In genomic region chr2:180172152-180172551, GRCm38 (mm10) we compare ENCODE assay signal across 8 mouse cellular contexts. TPM values are rescaled to one million over a fixed set of nuclear protein-coding genes. Genes with fewer than 3 reads are reported as not detected.
DNase-seq lines count a peak whose midpoint lies in the region; ATAC-seq and TF ChIP-seq lines count a peak whose summit lies in the region.

No protein-coding gene starts in this region.

- no peaks in the 10 kb centered on the region for H3K27me3 ChIP-seq in hindbrain, embryonic 10.5 days (ENCODE audit: insufficient read depth, poor library complexity, severe bottlenecking)
- H3K27me3 ChIP-seq in midbrain, embryonic 12.5 days: no peaks in the 10 kb centered on the region

- no peak for TF ChIP-seq POLR2A in bone marrow macrophage, adult 2 months (IDR thresholded peaks at IDR 0.05; ENCODE audit: borderline replicate concordance, low read depth, low read length)

- H3K9me3 ChIP-seq in hindbrain, embryonic 10.5 days: no peaks in the 10 kb centered on the region
- H3K9me3 ChIP-seq in midbrain, embryonic 12.5 days: no peaks in the 10 kb centered on the region

- no peak overlapping the region for H3K27ac ChIP-seq in bone marrow macrophage, adult 2 months (ENCODE audit: insufficient read depth, low read depth, low read length)
- peak overlapping the region; percentile 97 for H3K27ac ChIP-seq in hindbrain, embryonic 10.5 days
- H3K27ac ChIP-seq in midbrain, embryonic 12.5 days (replicated peaks): peak overlapping the region; percentile 92; the same call in 1 of the 2 replicates

- no peak for ATAC-seq in midbrain, embryonic 12.5 days (ENCODE audit: low FRiP score, low read depth)
- no peak for ATAC-seq in granulocyte monocyte progenitor cell, adult 5-6 weeks (replicated peaks; ENCODE audit: poor library complexity, severe bottlenecking)

- peaks cover 46% of the 10 kb centered on the region for H3K36me3 ChIP-seq in hindbrain, embryonic 10.5 days
- H3K36me3 ChIP-seq in midbrain, embryonic 12.5 days: peaks cover 41% of the 10 kb centered on the region

- DNase-seq in kidney, adult 9 months: peak; percentile 23
- no peak for DNase-seq in kidney, adult 8-10 months
- no peak for DNase-seq in hindbrain, embryonic 10.5 days (ENCODE audit: low spot score)
- no peak for DNase-seq in adrenal gland, postnatal 25 days
- no peak for DNase-seq in T-cell, adult 2 months (ENCODE audit: low spot score)

- TF ChIP-seq CTCF in bone marrow macrophage, adult 2 months (IDR thresholded peaks at IDR 0.05; ENCODE audit: low read depth, low read length): no peak

- H3K4me2 ChIP-seq in midbrain, embryonic 12.5 days (replicated peaks): peak overlapping the region; percentile 100

- peak overlapping the region; percentile 91 for H3K4me3 ChIP-seq in bone marrow macrophage, adult 2 months (ENCODE audit: insufficient read depth, low read length)
- peak overlapping the region; percentile 95 for H3K4me3 ChIP-seq in hindbrain, embryonic 10.5 days
- peak overlapping the region; percentile 93 for H3K4me3 ChIP-seq in midbrain, embryonic 12.5 days

- WGBS in hindbrain, embryonic 10.5 days: 7% methylated on average over 9 of the region's 9 CpGs
- WGBS in midbrain, embryonic 12.5 days: 2% methylated on average over 9 of the region's 9 CpGs

- peaks cover 7% of the 10 kb centered on the region for H3K4me1 ChIP-seq in bone marrow macrophage, adult 2 months (ENCODE audit: control insufficient read depth, insufficient read depth, low read length)
- H3K4me1 ChIP-seq in hindbrain, embryonic 10.5 days (replicated peaks): peaks cover 33% of the 10 kb centered on the region
- peaks cover 21% of the 10 kb centered on the region for H3K4me1 ChIP-seq in midbrain, embryonic 12.5 days

- peak overlapping the region; percentile 92 for H3K9ac ChIP-seq in midbrain, embryonic 12.5 days (replicated peaks)

RNA-seq across cellular contexts. Expression of gene Adrm1, which starts 0.9 kb away (rescaled TPM):
- 62.1 and 71.4 TPM in 2 replicates for polyA plus RNA-seq in bone marrow macrophage, adult 2 months (2012; ENCODE audit: insufficient read depth, insufficient read length, missing spikeins)
- 278 and 297 TPM in 2 replicates for polyA plus RNA-seq in hindbrain, embryonic 10.5 days (2016; fragmentation: Nextera tagmentation; extraction: Ambion mirVana)
- 214 and 217 TPM in 2 replicates for polyA plus RNA-seq in midbrain, embryonic 12.5 days (2016; fragmentation: Nextera tagmentation; extraction: Ambion mirVana)
- total RNA-seq in adrenal gland, postnatal 25 days (2021): 132 and 145 TPM in 2 replicates
- 101 and 102 TPM in 2 replicates for total RNA-seq in granulocyte monocyte progenitor cell, adult 5-6 weeks (2014; fragmentation: Nextera tagmentation)
- 48.5 and 74.2 TPM in 2 replicates for total RNA-seq in granulocyte monocyte progenitor cell, adult 5-6 weeks (2017)

RNA-seq across cellular contexts. Expression of gene Osbpl2, which starts 53.0 kb away (rescaled TPM):
- polyA plus RNA-seq in bone marrow macrophage, adult 2 months (2012; ENCODE audit: insufficient read depth, insufficient read length, missing spikeins): 21.3 and 25.0 TPM in 2 replicates
- polyA plus RNA-seq in hindbrain, embryonic 10.5 days (2016; fragmentation: Nextera tagmentation; extraction: Ambion mirVana): 29.0 and 42.2 TPM in 2 replicates
- 52.7 and 52.8 TPM in 2 replicates for polyA plus RNA-seq in midbrain, embryonic 12.5 days (2016; fragmentation: Nextera tagmentation; extraction: Ambion mirVana)
- total RNA-seq in adrenal gland, postnatal 25 days (2021): 47.2 and 48.9 TPM in 2 replicates
- total RNA-seq in granulocyte monocyte progenitor cell, adult 5-6 weeks (2014; fragmentation: Nextera tagmentation): 35.1 and 35.9 TPM in 2 replicates
- total RNA-seq in granulocyte monocyte progenitor cell, adult 5-6 weeks (2017): 27.3 and 32.2 TPM in 2 replicates

RNA-seq across cellular contexts. Expression of gene Lama5, which starts 53.5 kb away (rescaled TPM):
- 0.12 and 0.45 TPM in 2 replicates for polyA plus RNA-seq in bone marrow macrophage, adult 2 months (2012; ENCODE audit: insufficient read depth, insufficient read length, missing spikeins)
- 7.2 and 10.8 TPM in 2 replicates for polyA plus RNA-seq in hindbrain, embryonic 10.5 days (2016; fragmentation: Nextera tagmentation; extraction: Ambion mirVana)
- polyA plus RNA-seq in midbrain, embryonic 12.5 days (2016; fragmentation: Nextera tagmentation; extraction: Ambion mirVana): 1.7 and 3.2 TPM in 2 replicates
- 29.3 and 38.0 TPM in 2 replicates for total RNA-seq in adrenal gland, postnatal 25 days (2021)
- 0.06 TPM in 1 of 2 replicates, not detected in the other for total RNA-seq in granulocyte monocyte progenitor cell, adult 5-6 weeks (2014; fragmentation: Nextera tagmentation)
- 0.05 TPM in 1 of 2 replicates, not detected in the other for total RNA-seq in granulocyte monocyte progenitor cell, adult 5-6 weeks (2017)
